Mouse (Mus musculus): ENCODE data around the gene Orc3.

GRCm38 (mm10) chr4:34581990-34582389 is 32.8 kb downstream of the Orc3 start:
- TF ChIP-seq CTCF (IDR thresholded peaks at IDR 0.05; ENCODE audit: extremely low read depth, insufficient read length, insufficient replicate concordance, low read depth, low read length) (no peak), POLR2A (IDR thresholded peaks at IDR 0.05; ENCODE audit: low read depth, low read length) (no peak)
